Mouse (Mus musculus) liver, embryonic 13.5 days (tissue): ENCODE results near the gene Elovl3. TPM values are rescaled to one million over a fixed set of nuclear protein-coding genes. Genes with fewer than 3 reads are reported as not detected.
"Not testable (repeated sequence)": the region's sequence is repeated elsewhere in the genome, so short reads cannot be mapped to it uniquely, and the experiment has no call there.

Experiments used
- ATAC-seq: fragments of 200-750 bp; cut with Nextera tagmentation; 2 replicates; pipeline ENCODE4 v1.8.0; 2017; ENCODE audit warnings: low read depth, mild to moderate bottlenecking, moderate number of reproducible peaks, moderate library complexity
- DNase-seq: peaks from one replicate; pipeline ENCODE4 v3.0.0; 2022
- H3K27ac ChIP-seq: fragments of 300-500 bp; sonication (generic); 2 replicates; pipeline ENCODE4 v1.5.1; 2015; ENCODE audit warnings: moderate library complexity, mild to moderate bottlenecking, inconsistent platforms
- H3K27me3 ChIP-seq: fragments of 300-500 bp; sonication (generic); 2 replicates; pipeline ENCODE4 v1.6.1; 2015; ENCODE audit warnings: mild to moderate bottlenecking, inconsistent platforms
- H3K36me3 ChIP-seq: fragments of 300-500 bp; sonication (generic); 2 replicates; pipeline ENCODE4 v1.6.1; 2015; ENCODE audit warnings: mild to moderate bottlenecking, inconsistent platforms
- H3K4me1 ChIP-seq: fragments of 300-500 bp; sonication (generic); replicated peaks from 2 replicates; pipeline ENCODE4 v1.6.1; 2015; ENCODE audit warnings: inconsistent platforms
- H3K4me2 ChIP-seq: fragments of 300-500 bp; sonication (generic); 2 replicates; pipeline ENCODE4 v1.6.1; 2015; ENCODE audit warnings: inconsistent platforms, mild to moderate bottlenecking, moderate library complexity
- H3K4me3 ChIP-seq: fragments of 300-500 bp; sonication (generic); replicated peaks from 2 replicates; pipeline ENCODE4 v1.5.1; 2015; ENCODE audit warnings: mild to moderate bottlenecking, inconsistent platforms
- H3K9ac ChIP-seq: fragments of 300-500 bp; sonication (generic); 2 replicates; pipeline ENCODE4 v1.6.1; 2015; ENCODE audit warnings: mild to moderate bottlenecking, inconsistent platforms
- H3K9me3 ChIP-seq: fragments of 300-500 bp; sonication (generic); replicated peaks from 2 replicates; pipeline ENCODE4 v1.6.1; 2016; ENCODE audit warnings: inconsistent platforms
- WGBS: fragments of 180-500 bp; shearing (Covaris S2); methylation state at CpG from one replicate; pipeline ENCODE4 v1.1.7; 2015; ENCODE audit not compliant: insufficient replicate concordance; 5-methylcytosine and 5-hydroxymethylcytosine counted together
- polyA plus RNA-seq: library from polyadenylated mRNA; unstranded; fragments of >200 nt; fragmentation: Nextera tagmentation; extraction: Ambion mirVana; gene quantifications from 2 replicates; pipeline ENCODE4 v1.2.1, GENCODE M21; 2015

Gene Elovl3
- polyA plus RNA-seq, 1 experiment from 2014 or later = not detected

- Histone ChIP-seq H3K4me2 (no peak overlapping the region), H3K36me3 (no peaks in the 10 kb centered on the region), H3K9ac (no peak overlapping the region), H3K9me3 (no peaks in the 10 kb centered on the region), H3K27me3 (no peaks in the 10 kb centered on the region), H3K4me1 (0 out of 2 replicates have a peak, but pooled peaks cover 3% of the 10 kb centered on the region), H3K4me3 (no peak overlapping the region), H3K27ac (no peak overlapping the region)
- DNase-seq = no peak
- WGBS = 71% methylated on average over 2 of the region's 2 CpGs
- no peak for ATAC-seq
Observed at GRCm38 (mm10) chr19:46110214-46110613, 21.5 kb upstream of the Elovl3 start.

GRCm38 (mm10) chr19:46110781-46111180 lies 20.9 kb upstream of the Elovl3 start:
- WGBS = 67% methylated on average over 5 of the region's 5 CpGs
- Histone ChIP-seq H3K27ac (no peak overlapping the region), H3K4me2 (no peak overlapping the region), H3K27me3 (no peaks in the 10 kb centered on the region), H3K9me3 (no peaks in the 10 kb centered on the region), H3K9ac (no peak overlapping the region), H3K36me3 (no peaks in the 10 kb centered on the region), H3K4me3 (no peak overlapping the region), H3K4me1 (0 out of 2 replicates have a peak, but pooled peaks cover 3% of the 10 kb centered on the region)
- DNase-seq (no peak), ATAC-seq (no peak)

DNA sequence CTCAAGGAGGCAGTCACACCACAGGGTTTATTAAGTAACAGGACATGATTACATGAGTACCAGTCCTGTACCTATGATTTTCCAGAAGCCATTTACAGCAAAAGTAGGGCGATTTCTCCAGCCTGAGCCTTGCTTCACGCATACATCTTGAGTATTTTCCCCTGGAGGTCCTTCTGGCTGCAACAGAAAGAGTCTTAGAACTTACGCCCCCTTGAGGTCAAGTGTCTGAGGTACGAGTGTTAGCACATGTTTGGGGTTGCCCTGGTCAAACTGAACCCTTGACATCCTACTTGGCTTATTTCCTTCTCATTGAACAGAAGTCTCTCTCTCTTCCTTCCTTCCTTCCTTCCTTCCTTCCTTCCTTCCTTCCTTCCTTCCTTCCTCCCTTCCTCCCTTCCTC lies 17.1 kb upstream of the Elovl3 start:
- WGBS = 49% methylated on average over 4 of the region's 4 CpGs
- H3K4me2 ChIP-seq = no peak overlapping the region
- no peaks in the 10 kb centered on the region for H3K36me3 ChIP-seq
- no peak for ATAC-seq
- no peaks in the 10 kb centered on the region for H3K27me3 ChIP-seq
- H3K9me3 ChIP-seq = no peaks in the 10 kb centered on the region
- no peak overlapping the region for H3K9ac ChIP-seq
- no peak overlapping the region for H3K27ac ChIP-seq
- H3K4me1 ChIP-seq = peaks cover 10% of the 10 kb centered on the region
- DNase-seq = no peak
- H3K4me3 ChIP-seq = no peak overlapping the region

GRCm38 (mm10) chr19:46119458-46119857 lies 12.2 kb upstream of the Elovl3 start:
- Histone ChIP-seq H3K27ac (no peak overlapping the region), H3K4me2 (no peak overlapping the region)
- 23% methylated on average over 3 of the region's 3 CpGs for WGBS

GRCm38 (mm10) chr19:46120872-46121271 lies 10.8 kb upstream of the Elovl3 start:
- no peak for DNase-seq
- no peaks in the 10 kb centered on the region for H3K27me3 ChIP-seq
- no peak overlapping the region for H3K4me2 ChIP-seq
- WGBS = 64% methylated on average over 6 of the region's 6 CpGs
- H3K9ac ChIP-seq = no peak overlapping the region
- peaks cover 11% of the 10 kb centered on the region for H3K4me1 ChIP-seq
- ATAC-seq = no peak
- no peaks in the 10 kb centered on the region for H3K36me3 ChIP-seq
- no peak overlapping the region for H3K4me3 ChIP-seq
- H3K9me3 ChIP-seq = no peaks in the 10 kb centered on the region
- no peak overlapping the region for H3K27ac ChIP-seq

More at GRCm38 (mm10) chr19:46119458-46119857, 12.2 kb upstream of the Elovl3 start:
- H3K9me3 ChIP-seq = no peaks in the 10 kb centered on the region
- DNase-seq = peak; percentile 8
- no peak overlapping the region for H3K9ac ChIP-seq
- H3K4me3 ChIP-seq = no peak overlapping the region
- H3K36me3 ChIP-seq = no peaks in the 10 kb centered on the region
- ATAC-seq = peak; percentile 89
- peaks cover 11% of the 10 kb centered on the region for H3K4me1 ChIP-seq
- no peaks in the 10 kb centered on the region for H3K27me3 ChIP-seq

DNA sequence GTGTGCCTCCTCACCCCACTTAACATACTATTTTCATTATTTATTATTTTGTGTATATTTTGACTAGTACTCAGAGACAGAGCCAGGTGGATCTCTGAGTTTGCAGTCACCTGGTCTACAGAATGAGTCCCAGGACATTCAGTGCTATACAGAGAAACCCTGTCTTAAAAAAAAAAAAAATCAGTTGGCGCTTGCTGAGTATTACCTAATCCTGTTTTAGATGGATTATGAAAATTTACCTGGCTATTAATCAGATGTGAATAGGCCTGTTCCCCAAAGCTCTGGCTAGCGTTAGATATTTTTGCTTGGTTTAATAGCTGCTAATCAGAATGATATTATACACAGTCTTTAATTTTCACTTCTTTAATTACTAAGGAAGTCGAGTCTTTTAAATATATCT lies 7.8 kb upstream of the Elovl3 start:
- ATAC-seq (no peak), DNase-seq (no peak)
- H3K27ac ChIP-seq = no peak overlapping the region
- H3K4me2 ChIP-seq = no peak overlapping the region
- H3K36me3 ChIP-seq = no peaks in the 10 kb centered on the region
- H3K4me3 ChIP-seq = no peak overlapping the region
- H3K27me3 ChIP-seq = peaks cover 11% of the 10 kb centered on the region
- H3K9me3 ChIP-seq = no peaks in the 10 kb centered on the region
- H3K9ac ChIP-seq = no peak overlapping the region
- 70% methylated on average over 3 of the region's 3 CpGs for WGBS
- peaks cover 11% of the 10 kb centered on the region for H3K4me1 ChIP-seq

GRCm38 (mm10) chr19:46124651-46125050 lies 7.0 kb upstream of the Elovl3 start:
- Histone ChIP-seq H3K9ac (no peak overlapping the region), H3K9me3 (no peaks in the 10 kb centered on the region), H3K4me1 (peaks cover 3% of the 10 kb centered on the region), H3K4me2 (no peak overlapping the region), H3K27me3 (peaks cover 11% of the 10 kb centered on the region), H3K36me3 (no peaks in the 10 kb centered on the region), H3K4me3 (no peak overlapping the region), H3K27ac (no peak overlapping the region)
- ATAC-seq = no peak
- DNase-seq = no peak

DNA sequence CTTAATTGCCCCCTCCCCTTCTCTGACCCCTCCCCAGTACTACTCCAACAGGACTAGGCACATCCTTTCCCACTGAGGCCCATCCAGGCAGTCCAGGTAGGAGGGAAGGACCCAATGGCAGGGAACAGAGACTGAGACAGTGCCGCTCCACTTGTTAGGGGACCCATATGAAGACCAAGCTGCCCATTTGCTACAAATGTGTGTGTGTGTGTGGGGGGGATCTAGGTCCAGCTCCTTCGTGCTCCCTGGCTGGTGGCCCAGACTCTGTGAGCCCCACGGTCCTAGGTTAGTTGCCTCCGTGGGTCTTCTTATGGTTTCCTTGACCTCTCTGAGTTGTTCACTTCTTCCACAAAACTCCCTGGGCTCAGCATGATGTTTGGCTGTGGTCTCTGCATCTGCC lies 5.4 kb upstream of the Elovl3 start:
- DNase-seq (no peak), ATAC-seq (no peak)
- no peaks in the 10 kb centered on the region for H3K36me3 ChIP-seq
- H3K27ac ChIP-seq = no peak overlapping the region
- H3K9ac ChIP-seq = no peak overlapping the region
- H3K27me3 ChIP-seq = peaks cover 24% of the 10 kb centered on the region
- no peaks in the 10 kb centered on the region for H3K9me3 ChIP-seq
- WGBS = 71% methylated on average over 4 of the region's 4 CpGs
- no peaks in the 10 kb centered on the region for H3K4me1 ChIP-seq
- no peak overlapping the region for H3K4me3 ChIP-seq
- no peak overlapping the region for H3K4me2 ChIP-seq

GRCm38 (mm10) chr19:46129737-46130136 lies 2.0 kb upstream of the Elovl3 start:
- H3K4me2 ChIP-seq, H3K9ac ChIP-seq, H3K9me3 ChIP-seq, H3K4me3 ChIP-seq, H3K36me3 ChIP-seq, H3K27ac ChIP-seq, H3K4me1 ChIP-seq, ATAC-seq, DNase-seq: not testable (repeated sequence)
- peaks cover 58% of the 10 kb centered on the region for H3K27me3 ChIP-seq
- WGBS = 57% methylated on average over 6 of the region's 6 CpGs

- Histone ChIP-seq H3K36me3 (no peaks in the 10 kb centered on the region), H3K27me3 (peaks cover 74% of the 10 kb centered on the region), H3K9ac (no peak overlapping the region), H3K27ac (no peak overlapping the region), H3K9me3 (no peaks in the 10 kb centered on the region), H3K4me1 (peaks cover 17% of the 10 kb centered on the region), H3K4me3 (peak overlapping the region; percentile 27), H3K4me2 (peak overlapping the region; percentile 57)
- DNase-seq = no peak
- no peak for ATAC-seq
- WGBS = 14% methylated on average over 8 of the region's 8 CpGs
Observed at GRCm38 (mm10) chr19:46131283-46131682, 414 bp upstream of the Elovl3 start.

GRCm38 (mm10) chr19:46132577-46132976 lies 880 bp downstream of the Elovl3 start:
- H3K4me3 ChIP-seq = no peak overlapping the region
- no peaks in the 10 kb centered on the region for H3K9me3 ChIP-seq
- no peak overlapping the region for H3K9ac ChIP-seq
- peaks cover 30% of the 10 kb centered on the region for H3K4me1 ChIP-seq
- no peak overlapping the region for H3K27ac ChIP-seq
- no peak for ATAC-seq
- no peak overlapping the region for H3K4me2 ChIP-seq
- 27% methylated on average over 6 of the region's 6 CpGs for WGBS
- DNase-seq = no peak
- H3K36me3 ChIP-seq = no peaks in the 10 kb centered on the region
- H3K27me3 ChIP-seq = peaks cover 83% of the 10 kb centered on the region

GRCm38 (mm10) chr19:46135297-46135696 lies 3.6 kb downstream of the Elovl3 start:
- Histone ChIP-seq H3K27ac (no peak overlapping the region), H3K27me3 (peaks cover 100% of the 10 kb centered on the region), H3K36me3 (no peaks in the 10 kb centered on the region), H3K4me2 (peak overlapping the region; percentile 98), H3K4me3 (peak overlapping the region; percentile 66), H3K9me3 (no peaks in the 10 kb centered on the region), H3K9ac (peak overlapping the region; percentile 63), H3K4me1 (peaks cover 33% of the 10 kb centered on the region)
- WGBS = 2% methylated on average over 12 of the region's 12 CpGs
- DNase-seq (peak; percentile 71), ATAC-seq (no peak)
